Mouse (Mus musculus) embryo, embryonic 10.5 days (tissue): ENCODE measurements around the gene Serpinb1b.

ENCODE experiments used
- DNase-seq: peaks from one replicate; pipeline ENCODE4 v3.0.0-alpha.2; 2015; ENCODE audit warnings: low spot score

Gene Serpinb1b

GRCm38 (mm10) chr13:33091306-33091705 is 12.9 kb downstream of the Serpinb1b start:
- no peak for DNase-seq

GRCm38 (mm10) chr13:33095575-33095974 is 17.2 kb downstream of the Serpinb1b start:
- DNase-seq, result no peak

- no peak for DNase-seq
Observed at GRCm38 (mm10) chr13:33105626-33106025, 27.3 kb downstream of the Serpinb1b start.

- DNase-seq, result no peak
Observed at GRCm38 (mm10) chr13:33113054-33113453, 34.7 kb downstream of the Serpinb1b start.

- no peak for DNase-seq
Observed at GRCm38 (mm10) chr13:33137717-33138116, 59.3 kb downstream of the Serpinb1b start.

- DNase-seq, result no peak
Observed at GRCm38 (mm10) chr13:33141435-33141834, 63.1 kb downstream of the Serpinb1b start.
